Mouse (Mus musculus): Measurements from ENCODE around the gene Cpa4.

Gene Cpa4

DNA sequence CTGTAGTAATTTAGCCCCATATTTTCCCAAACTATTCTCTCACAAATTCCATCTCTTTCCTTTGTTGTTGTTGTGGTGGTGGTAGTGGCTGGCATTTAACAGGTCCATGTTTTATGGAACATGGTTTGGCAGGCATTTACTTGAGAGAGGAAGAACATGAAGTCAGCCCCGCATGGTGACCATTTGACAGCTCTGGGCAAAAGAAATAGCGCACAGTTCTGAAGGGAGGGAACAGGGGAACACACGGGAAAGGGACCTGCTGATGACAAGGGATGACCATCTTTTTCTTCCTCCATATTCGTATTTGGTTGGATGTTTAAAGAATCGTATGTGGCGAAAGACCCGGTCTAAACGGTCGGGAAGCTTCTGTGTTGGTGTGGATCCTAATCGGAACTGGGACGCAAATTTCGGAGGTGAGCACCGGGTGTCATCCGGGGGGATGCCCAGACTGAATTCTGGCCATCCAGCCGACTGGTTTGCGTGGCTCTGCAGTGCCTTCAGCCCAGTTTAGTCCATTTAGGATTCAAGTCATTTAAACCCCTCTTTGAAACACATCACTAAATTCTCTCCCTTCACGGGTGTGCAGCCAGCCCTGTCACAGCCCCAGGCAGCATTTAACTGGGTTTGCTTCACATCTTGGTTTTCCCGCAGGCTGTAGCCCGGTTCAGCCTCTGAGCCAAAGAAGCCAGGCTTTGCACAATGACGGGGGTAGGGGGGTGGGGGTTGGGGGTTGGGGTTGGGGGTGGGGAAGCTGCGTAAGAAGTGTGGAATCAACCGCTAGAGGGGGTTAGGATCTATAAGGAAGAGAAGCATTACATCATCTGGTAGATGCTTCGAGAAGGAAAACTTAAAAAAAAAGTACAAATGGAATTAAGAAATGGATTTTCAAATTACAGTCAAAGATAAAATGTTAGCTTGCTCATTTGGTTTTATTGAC lies 16.3 kb upstream of the Cpa4 start:
- DNase-seq, result peak; percentile 34

DNA sequence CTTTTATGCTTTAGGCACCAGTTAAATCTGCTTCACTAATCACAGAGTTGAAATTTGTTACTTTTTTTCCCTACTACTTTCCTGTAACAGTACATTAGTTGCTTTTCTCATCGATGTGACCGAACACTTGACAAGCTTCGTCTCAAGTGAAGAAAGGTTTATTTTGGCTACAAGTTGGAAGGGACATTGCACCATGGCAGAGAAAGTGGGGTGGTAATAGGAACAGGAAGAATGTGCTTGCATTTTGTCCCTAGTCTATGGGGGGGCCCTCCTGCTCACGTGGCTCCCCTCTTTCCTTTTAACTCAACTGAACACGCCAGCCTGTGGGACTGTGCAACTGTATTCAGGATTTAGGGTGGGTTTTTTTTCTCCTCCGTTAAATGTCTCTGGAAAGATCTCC lies 15.5 kb upstream of the Cpa4 start:
- DNase-seq, result no peak

DNA sequence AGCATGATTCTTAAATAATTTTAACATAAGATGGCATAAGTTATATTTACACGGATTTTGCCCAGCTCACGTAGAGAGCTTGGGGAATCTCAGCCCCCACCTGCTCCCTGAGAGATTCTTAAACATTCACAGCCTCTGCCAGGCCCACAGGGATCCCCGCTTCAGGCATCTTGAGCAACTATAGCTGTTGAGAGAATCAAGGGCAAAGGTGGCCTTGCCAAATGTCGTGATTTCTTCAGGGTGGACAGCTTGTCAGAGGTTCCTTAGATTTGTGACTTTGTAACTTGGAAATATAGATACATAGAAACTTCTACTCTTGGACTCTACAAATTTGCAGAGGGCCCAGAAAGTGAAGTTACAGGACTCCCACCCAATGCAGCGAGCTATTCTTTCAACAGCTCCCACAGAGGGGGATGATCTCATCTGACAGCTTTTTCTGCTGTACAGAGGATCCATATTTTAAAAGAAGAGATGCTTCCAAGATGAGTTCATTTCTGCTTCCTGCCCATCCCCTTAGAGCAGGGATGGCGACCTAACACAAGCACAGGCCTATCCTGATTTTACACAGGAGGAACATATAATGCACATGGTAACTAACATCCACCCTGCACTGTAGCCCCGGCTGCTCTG lies 14.7 kb upstream of the Cpa4 start:
- DNase-seq, result no peak

DNA sequence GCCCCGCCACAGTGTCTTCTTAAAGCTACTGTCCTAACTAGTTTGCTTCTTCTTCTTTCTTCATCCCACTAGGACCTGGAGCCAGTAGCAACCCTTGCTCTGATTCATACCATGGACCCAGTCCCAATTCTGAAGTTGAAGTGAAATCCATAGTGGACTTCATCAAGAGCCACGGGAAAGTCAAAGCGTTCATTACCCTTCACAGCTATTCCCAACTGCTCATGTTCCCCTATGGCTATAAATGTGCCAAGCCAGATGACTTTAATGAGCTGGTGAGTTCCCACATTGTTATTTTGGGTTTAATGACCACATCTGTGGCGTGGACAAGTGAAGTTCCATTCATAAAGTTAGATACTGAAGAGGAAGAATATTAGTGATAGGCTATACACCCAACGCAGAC lies 14.1 kb upstream of the Cpa4 start:
- no peak for DNase-seq

DNA sequence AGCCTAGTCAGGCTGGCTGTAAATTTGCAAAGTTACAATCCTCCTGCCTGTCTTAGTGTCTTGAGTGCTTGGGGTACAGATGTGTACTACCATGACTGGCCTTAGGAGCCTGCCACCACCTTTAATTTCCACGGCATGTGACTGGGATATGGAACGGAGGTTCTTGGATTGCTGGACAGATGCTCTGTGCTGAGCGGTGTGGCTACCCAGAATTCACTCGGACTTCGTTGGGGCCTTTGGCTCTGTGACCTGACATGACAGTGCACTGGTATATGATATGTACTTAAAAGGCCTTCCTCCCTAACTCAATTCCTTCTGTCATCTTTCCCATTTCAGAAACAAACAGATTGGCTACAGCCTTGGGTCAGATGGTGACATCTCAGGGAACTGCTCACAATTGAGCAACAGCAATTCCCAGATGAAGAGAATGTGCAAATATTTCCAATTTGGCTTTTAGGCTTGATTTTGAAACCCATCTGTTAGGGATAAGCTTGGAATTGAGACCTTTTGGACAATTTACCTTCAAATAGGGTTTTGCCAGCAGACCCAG lies 13.5 kb upstream of the Cpa4 start:
- DNase-seq, result no peak

DNA sequence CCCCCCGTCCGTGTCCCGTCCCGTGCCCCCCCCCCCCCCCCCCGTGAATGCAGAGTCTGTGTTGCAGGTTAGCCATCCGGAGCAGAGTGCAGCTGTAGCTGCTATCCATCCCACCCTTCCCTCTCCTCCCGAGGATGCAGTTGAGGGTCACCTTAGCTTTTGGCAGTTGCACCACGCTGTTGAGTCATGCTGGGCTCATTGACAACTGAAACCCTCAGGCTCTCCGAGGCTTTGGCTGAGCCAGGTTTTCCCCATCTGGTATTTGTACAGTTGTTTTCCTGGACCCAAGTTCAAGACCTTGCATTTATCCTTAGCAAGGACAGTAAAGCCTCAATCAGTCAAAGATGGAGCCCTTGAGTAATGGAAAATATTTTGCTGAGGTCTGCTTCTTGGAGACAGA lies 12.1 kb upstream of the Cpa4 start:
- DNase-seq, result no peak

DNA sequence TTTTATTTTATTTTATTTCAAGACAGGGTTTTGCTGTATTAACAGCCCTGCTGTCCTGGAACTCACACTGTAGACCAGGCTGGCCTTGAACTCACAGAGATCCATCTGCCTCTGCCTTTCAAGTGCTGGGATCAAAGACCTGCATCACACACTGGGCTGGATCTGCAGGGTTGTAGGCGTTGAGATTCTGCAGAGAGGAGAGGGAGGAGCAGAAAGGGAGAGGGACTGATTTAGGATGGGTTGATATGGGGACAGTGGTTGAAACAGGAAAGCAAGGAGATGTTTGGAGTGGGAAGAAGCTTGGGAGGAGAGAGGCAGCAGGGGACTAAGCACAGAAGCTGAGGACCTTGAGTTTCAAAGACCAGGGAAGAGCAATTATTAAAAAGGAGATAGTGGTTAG lies 8.4 kb upstream of the Cpa4 start:
- DNase-seq, result no peak

DNA sequence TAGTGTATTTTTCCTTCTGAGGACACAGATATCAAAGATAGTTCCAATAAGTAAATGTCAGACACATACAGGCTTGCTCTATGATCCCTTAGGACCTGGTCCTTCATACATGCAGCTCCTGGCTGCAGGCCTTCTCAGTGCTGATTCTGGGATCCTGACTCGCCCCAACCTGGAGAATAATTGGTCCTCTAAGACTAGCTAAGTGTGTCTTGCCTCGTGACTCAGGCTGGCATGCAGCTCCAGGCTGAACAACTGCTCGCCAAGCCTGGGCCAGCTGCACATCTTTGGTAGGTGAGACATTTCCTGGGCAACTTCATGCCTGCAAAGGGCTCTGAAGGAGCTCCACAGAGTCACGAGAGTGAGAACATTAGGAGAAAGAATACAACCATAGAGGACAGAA lies 6.0 kb upstream of the Cpa4 start:
- DNase-seq, result no peak

DNA sequence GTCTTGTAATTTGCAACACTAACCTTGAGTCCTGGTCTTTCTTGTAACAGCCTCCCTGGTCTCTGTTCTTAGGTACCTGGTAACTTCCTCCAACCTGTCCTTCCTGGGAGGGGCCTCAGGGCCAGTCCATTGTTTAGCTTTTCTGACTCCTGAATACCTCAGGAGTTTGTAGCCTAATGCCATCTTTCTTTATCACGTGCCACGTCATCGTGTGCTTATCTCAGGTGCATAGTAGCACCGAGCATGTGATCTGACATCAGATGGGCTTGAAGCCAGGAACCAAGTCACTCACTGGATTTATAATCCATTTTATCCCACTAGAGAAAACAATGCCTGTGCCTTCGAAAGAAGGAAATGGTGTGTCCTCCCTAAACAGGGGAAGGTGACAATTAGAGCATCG lies 4.6 kb upstream of the Cpa4 start:
- DNase-seq, result no peak

DNA sequence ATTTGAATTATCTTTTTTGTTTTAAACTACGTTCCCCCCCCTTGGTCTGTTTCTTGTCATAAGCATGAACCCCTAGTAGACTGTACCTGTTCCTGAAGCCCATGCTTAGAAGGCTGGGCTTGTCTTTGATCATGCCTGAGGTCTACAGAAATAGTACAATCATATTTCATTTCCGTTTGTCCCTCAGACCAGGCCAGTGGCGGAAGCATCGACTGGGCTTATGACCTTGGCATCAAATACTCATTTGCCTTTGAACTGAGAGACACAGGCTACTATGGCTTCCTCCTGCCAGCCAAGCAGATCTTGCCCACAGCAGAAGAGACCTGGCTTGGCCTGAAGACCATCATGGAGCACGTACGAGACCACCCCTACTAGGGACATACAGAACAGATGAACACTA lies 4.1 kb upstream of the Cpa4 start:
- no peak for DNase-seq

DNA sequence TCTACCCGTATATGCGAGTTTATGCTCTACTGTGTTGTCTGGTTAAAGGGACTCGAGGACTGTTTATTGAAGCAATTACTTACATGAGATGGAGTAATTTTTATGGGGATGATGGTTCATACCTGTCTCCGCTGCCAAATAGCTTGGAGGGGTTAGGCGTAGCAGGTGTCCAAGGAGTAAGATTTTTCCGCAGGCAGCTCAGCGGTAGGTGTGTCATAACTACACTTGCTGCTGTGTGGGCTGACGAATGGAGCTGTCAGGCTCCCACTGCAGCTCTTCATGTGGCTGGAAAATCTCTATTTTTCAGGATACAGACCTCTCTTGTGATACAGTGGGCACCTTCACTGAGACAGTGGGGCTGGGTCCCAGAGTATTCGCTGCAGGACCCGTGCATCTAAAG lies 1.2 kb downstream of the Cpa4 start:
- no peak for DNase-seq

DNA sequence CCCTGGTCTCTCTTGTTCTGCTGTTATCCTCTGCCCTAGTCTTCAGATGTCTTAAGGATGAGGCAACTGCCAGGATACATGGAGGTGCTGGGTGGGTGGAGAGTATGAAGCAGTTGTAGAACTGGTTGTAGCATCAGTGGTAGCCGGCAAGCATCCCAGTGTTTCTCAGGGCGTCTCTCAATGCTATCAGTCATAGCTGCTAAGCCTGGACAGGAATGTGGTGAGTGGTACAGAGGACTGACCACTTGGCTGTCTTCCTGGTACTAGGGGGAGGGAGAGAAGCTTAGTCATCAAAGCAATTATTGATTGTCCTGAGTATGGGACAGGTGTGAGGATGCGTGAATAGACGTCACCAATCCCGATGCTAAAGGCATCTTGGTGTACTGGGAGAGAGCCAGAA lies 1.8 kb downstream of the Cpa4 start:
- DNase-seq, result no peak

DNA sequence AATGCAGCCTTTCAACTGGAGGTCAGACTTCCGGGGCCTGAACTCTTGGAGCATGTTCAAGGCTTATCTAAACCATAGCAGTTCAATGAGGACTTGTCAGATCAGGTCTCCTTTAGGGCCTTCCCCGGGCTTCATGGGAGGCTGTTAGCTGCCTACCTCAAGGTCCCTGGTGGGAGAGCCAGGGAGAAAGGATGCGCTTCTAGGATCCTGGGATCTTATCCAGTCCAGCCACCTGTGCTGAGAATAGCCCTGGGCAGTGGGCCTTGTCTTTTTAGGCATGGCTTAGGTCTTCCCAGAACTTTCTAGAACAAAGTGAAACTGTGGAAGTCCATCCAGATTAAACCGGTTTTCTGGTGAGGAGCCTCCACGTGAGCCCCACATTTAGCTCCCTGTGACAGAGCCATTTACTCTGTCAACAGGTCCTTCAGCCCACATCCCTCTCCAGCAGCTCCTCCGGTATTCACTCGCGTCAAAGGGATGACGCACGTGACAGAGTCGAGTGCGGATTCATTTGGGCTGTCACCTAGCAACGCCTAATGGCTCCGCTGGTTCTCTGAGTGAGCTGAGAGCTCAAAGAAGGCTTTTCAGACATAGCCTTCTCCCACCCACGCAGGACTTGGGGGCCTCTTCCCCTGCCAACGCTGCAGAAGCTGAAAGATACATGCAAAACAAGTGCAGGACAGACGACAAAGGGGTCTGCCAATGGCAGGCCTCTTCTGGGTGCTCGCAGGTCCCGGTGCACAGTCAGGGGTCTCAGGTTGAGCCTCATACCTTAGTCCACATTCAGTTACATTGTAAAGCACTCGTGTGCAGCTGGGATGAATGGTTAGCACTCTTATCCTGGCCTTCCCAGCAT lies 4.5 kb downstream of the Cpa4 start:
- no peak for DNase-seq

DNA sequence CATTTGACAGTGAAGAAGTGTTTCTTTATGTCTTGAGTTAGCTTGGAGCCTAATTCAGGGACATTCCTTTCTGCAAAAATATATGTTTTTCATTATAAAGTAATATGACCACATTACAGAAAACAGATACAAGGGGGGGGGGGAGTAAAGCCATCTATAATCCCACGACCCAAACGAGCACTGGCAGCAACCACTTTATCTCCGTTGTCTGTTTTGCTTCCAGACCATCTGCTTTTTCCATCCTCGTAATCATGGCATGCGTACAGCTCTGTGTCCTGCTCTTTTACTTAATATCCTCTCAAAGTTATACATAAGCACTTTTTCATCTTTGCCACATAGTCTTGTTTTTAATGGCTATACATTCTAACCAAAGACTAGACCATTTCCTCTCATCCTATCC lies 5.2 kb downstream of the Cpa4 start:
- no peak for DNase-seq

DNA sequence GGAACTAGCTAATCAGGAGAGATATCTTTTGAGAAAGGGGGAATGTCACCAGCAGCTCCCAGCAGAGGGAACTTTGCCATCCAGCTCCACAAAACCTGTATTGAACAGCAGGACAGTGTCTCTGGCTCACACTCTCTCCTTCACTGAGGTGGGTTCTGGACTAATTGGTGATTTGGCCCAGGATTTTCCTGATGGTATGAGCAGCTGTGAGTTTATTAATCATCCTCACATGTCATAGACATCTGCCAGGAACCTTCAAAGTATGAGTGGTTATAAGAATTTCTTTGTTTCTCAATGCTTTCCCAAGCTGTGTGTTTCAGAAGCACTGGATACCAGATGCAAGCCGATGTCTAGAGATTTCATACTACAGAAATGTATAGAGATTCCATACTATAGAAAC lies 6.8 kb downstream of the Cpa4 start:
- DNase-seq, result no peak

DNA sequence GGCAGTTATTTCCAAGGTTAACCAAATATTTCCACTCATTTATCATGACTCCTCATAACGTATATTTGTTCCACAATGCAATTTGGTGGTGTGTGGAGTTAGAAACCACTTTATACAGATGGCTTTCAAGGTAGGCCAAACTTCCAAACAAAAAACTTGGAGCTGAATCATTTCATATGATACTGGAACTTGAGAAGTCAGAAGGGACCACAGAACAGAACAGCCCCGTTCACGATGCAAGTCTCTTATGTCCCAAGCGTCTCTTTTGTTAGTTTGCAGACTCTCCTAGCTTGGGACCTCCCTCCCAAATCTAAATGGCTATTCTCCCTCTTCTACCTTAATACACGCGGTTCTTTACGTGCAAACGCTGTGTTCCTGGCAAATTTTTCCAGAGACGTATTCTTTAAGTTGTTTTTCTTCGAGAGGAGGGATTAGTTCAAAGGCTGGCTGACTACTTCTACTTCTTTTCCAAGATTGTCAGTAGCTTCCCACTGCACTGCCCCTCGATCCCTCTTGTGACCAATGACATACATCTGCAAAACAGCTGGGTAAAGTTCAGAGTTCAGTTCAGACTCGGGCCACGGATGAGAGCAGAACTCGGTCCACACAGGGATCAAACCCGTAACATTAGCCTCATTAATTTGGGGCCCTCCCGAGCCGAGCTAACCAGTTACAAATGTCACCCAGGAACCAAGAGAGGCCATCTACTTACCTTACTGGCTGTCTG lies 8.5 kb downstream of the Cpa4 start:
- no peak for DNase-seq

DNA sequence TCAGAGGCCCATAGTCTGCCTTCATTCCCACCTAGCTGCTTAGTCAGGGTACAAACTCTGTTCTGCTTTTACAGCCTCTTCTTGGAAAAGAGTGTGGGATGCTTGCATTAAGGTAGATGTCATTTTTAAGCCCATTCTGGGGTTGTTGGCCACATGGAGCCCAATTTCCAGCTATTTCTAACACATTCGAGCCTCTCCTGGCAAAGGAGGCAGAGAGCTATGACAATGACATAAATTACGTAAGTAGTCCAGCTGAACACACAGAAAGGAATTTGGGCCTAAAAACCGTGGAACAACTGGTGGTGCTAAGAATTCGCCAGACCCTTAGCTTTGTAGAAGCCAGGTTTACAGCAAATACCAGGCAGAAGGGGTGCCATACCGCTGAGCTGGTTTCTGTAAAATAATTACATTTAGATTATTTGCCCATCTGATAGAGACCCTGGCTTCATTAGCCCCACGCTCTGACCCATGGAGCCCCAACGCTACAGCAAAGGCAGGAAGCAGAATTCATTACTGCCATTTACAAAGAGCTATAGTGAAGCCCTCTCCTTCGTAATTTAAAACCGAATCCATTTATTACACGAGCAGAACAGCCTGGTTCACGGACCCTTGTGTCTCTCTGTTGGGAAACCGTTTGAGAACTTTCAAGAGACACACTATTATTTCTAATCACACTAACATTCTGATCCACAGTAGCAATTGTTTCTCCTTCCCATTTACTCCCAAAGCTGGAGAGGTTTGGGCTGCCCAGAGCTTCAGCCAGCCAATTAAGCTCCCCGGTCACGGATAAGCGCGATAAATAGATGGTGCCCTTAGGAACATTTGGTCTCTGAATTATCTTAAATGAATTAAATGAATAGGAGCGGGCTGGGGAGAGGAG lies 12.0 kb downstream of the Cpa4 start:
- no peak for DNase-seq

DNA sequence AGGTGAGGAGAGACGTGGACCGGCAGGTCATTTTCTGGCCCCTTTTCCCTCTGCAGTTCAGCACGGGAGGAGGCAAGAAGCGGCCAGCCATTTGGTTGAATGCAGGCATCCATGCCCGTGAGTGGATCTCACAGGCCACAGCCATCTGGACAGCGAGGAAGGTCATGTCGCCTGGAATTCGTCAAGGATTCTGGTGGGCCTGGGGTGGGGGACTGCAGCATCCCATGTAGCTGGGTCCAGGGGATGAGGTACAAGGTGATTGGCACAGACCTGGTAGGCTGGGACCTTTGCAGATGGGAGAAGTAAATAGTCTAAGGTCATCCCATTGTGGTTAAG lies 12.6 kb downstream of the Cpa4 start:
- DNase-seq, result no peak

DNA sequence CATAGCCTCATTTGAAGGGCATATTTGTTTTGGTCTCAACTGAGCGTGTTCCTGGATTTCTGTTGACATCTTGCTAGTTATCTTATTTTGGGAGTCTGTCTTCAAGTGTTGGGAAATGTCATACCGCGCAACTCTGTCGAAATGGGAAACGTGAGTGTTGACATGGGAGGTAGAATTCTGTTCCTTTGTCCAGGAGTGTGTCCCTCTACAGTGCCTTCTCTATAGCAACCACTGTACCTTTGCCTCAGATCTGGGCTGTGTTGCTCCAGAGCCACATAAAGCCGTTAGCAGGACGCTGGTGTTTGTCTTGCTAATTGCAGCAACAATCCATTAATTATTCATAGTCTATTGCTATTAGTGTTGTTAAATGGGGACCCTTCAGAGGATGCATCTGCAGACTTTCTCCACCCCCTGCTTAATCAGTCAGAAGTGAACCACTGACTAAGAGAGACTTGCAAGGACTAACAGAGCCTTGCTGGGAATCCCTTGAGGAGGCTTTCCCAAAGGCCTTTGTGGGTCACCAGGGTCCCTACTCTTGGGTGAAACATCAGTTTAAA lies 18.8 kb downstream of the Cpa4 start:
- no peak for DNase-seq

DNA sequence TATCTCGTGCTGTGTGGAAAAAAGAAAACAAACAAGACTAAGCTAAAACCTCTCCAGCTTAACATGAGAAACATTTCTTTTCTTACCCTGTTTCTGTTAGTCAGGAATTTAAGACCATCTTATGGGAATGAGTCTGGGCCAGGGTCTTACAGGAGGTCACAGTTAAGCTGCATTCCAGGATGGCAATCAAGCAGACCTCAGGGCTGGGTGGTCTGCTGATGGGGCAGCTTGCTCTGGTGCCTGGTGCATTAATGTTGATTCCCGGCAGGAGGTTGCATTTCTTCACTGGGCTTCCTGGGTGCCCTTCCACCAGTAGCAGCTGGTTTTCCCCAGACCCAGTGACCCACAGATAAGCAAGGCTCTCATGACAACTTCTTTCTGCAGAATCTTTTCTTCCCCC lies 21.6 kb downstream of the Cpa4 start:
- no peak for DNase-seq

DNA sequence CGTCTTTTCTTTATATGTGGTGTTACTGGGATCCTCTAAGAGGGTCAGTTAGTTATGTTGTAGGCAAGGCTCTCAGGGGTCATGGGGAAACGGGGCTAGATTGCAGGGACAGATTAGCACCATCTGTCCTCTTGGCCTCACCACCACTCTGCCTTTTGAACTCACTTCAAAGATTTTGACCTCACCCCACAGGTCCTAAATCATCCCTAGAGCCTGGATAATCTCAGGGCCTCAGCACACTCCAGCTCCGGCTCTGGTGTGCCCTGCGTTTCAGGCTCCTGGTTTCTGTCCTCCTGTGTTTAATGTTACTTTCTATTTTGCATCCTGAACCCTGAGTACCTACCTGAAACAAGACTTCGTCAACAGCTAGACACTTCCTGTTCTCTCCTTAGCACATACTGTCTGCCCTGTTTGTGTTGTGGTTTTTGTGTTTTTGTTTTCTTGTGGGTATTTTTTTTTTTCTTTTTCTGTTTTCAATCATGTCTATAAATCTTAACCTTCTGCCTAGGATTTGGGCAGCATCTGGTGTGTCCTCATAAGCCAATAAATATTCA lies 23.8 kb downstream of the Cpa4 start:
- DNase-seq, result no peak

Measured in cerebellum, adult 11-12 months (tissue).